Mouse (Mus musculus): Measurements from ENCODE around the gene Rrp1. TPM values are rescaled to one million over a fixed set of nuclear protein-coding genes. Genes with fewer than 3 reads are reported as not detected.

Rrp1 gene
- polyA plus RNA-seq (2017; shearing (Covaris generic)), result 242 TPM

DNA sequence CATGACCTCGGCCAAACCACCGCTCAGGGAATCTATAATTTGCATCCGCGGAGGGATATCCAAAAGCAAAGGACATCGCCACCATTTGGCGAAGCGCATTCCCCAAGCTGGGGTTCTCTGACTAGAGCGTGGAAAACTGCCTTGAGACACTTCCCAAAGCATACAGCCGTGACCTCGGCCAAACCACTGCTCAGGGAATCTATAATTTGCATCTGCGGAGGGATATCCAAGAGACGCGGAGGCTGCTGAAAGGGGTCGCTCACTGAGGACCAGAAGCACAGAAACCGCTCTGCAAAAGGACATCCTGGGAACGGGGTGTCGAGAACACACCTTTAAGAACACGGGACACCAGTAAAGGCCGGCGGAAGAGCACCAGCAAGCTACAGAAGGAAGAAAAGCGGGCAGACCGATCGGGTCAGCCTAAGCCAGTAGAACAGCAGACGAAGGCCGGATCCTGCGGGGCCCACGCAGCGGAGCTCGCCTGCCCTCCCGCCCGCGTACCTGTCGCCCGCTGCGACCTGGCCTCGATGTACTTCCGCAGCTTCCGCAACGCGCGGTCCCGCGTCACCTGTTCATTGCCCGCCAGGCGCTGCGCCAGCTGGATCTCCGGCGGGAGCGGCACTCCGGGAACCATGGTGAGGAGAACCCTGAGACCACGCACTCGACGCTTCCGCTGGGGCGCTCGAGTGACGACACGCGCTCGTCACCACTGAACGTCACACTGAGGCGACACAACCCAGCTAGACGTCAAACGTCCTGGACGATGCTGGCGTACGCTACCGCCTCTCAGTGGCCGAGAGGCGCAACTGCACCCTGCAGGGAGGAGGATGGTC, at the start of gene Rrp1:
Gene Rrp1 (minus strand): TSS at position 725 of the 833 bp plus-strand sequence.

DNA sequence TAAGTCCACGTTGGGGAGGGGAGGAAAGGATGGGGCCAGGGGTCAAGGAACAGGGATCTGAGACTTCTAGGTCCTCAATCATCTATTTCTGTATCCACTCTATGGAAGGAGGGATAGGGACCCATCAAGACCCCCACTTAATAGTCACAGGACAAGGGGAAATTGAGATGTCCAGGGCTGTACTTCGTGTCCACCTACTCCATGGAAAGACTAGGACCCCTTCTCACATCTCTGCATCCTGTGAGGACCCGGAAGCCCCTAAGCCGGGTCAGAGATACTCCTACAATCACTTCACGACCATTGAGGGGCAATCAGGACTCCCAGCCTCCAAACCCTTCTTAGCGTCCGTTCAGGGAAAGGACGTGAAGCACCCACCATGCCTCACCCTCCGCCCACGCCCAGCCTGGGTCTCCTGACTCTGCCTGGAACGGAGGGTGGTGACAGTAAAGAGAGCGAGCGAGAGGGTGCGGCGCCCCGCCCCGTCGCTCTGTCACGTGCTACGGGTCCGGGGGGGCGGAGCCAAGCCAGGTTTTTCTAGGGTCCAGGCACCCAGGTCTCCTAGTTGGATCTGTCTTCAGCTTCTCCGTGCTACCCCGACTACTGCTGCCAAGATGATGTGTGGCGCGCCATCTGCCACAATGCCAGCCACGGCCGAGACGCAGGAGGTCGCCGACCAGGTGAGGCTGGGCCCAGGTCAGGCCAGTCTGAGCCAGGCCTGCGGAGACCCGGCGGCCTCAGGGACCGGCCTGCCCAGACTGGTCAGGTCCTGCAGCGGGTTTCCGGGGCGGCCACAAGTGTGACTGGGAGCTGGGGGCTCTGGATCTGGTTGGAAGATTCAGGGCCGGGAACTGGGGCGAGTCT, 12.6 kb upstream of the Rrp1 start, which contains the start of gene Cstb:
Gene Cstb (plus strand): TSS at position 489 of the 861 bp plus-strand sequence.

GRCm38 (mm10) chr10:78351887-78352665, 60.8 kb downstream of the Rrp1 start, which contains the start of gene Agpat3:
Gene Agpat3 (minus strand): TSS chr10:78352489.

Other genes starting within 250 kb of the Rrp1 start
- gene D10Jhu81e, start 243.3 kb downstream of the Rrp1 start, polyA plus RNA-seq (2017; shearing (Covaris generic)), result 37.2 TPM
- gene Pwp2, start 227.9 kb downstream of the Rrp1 start, polyA plus RNA-seq (2017; shearing (Covaris generic)), result 24.8 TPM
- 35.3 TPM for gene Trappc10, start 168.4 kb downstream of the Rrp1 start, polyA plus RNA-seq (2017; shearing (Covaris generic))
- 129 TPM for gene Agpat3, start 60.6 kb downstream of the Rrp1 start, polyA plus RNA-seq (2017; shearing (Covaris generic))
- 73.0 TPM for gene Cstb, start 12.6 kb upstream of the Rrp1 start, polyA plus RNA-seq (2017; shearing (Covaris generic))
- gene Pdxk, start 51.9 kb upstream of the Rrp1 start, polyA plus RNA-seq (2017; shearing (Covaris generic)), result 11.5 TPM
- gene Olfr1358, start 104.4 kb upstream of the Rrp1 start, polyA plus RNA-seq (2017; shearing (Covaris generic)), result not detected
- gene Ilvbl, start 161.3 kb upstream of the Rrp1 start, polyA plus RNA-seq (2017; shearing (Covaris generic)), result 26.1 TPM
- gene Syde1, start 178.9 kb upstream of the Rrp1 start, polyA plus RNA-seq (2017; shearing (Covaris generic)), result not detected
- gene Olfr1357, start 205.0 kb upstream of the Rrp1 start, polyA plus RNA-seq (2017; shearing (Covaris generic)), result not detected